Mouse (Mus musculus): Measurements from ENCODE around the gene Olfr1310.
"Not testable (repeated sequence)": the region's sequence is repeated elsewhere in the genome, so short reads cannot be mapped to it uniquely, and the experiment has no call there.

The Olfr1310 gene

GRCm38 (mm10) chr2:112012608-112013007 is at the start of gene Olfr1310:
Gene Olfr1310 (minus strand): TSS chr2:112012708.
- no peak for DNase-seq (ENCODE audit: low spot score in 2 of 2)

- no peak for DNase-seq (ENCODE audit: low spot score in 2 of 2)
These were observed 37.6 kb upstream of the Olfr1310 start, which contains the start of gene Olfr1312 for GRCm38 (mm10) chr2:112050138-112050537. Gene Olfr1312 (minus strand): TSS chr2:112050238.

DNA sequence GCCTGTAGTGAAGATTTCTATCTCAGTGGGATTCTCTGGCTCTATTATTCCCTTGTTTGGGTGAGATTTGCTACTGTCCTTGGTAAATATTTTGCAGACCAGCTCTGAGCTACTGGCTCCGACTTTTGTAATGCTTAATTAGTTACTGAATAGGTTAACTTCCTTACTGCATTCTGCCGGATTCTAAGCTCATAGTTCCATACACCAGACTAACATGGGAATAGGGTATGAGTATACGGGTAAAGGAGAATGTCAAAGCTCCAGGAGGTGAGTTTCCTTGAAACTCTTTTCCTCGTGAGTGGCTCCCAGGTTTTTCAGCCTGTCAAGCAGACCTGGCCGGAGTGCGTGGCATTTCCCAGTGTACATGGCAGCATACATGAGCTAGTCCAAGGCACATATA is 14.5 kb upstream of the Olfr1310 start:
- DNase-seq (ENCODE audit: low spot score in 2 of 2) = not testable (repeated sequence)

- DNase-seq (ENCODE audit: low spot score in 2 of 2) = no peak
These were observed 11.8 kb upstream of the Olfr1310 start, which contains the start of gene Olfr1311 for GRCm38 (mm10) chr2:112024312-112024711. Gene Olfr1311 (minus strand): TSS chr2:112024412.

- DNase-seq (ENCODE audit: low spot score in 2 of 2) = no peak
These were observed 2.4 kb upstream of the Olfr1310 start for GRCm38 (mm10) chr2:112014900-112015299.

- no peak for DNase-seq (ENCODE audit: low spot score in 2 of 2)
These were observed 22.3 kb downstream of the Olfr1310 start, which contains the start of gene Olfr1309 for GRCm38 (mm10) chr2:111990181-111990580. Gene Olfr1309 (minus strand): TSS chr2:111990281.

DNA sequence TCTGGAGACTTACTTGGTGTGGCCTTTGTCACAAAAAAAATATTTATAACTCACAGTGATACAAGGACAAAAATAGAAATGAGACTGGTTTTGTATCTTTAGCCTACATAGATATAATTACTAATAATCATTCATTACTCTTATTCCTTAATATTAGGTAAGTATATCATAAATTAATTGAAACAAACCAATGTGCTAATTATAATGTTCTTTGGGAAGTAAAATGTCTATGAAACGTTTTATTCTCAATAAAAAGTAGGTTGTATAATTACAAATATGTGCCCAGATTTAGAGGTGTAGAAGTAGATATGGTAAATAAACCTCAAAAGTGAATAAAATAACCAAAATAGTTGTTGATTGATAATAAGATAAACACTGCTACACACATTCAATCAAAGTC is 47.7 kb downstream of the Olfr1310 start, which contains the start of gene Olfr1308:
Gene Olfr1308, minus strand, starts transcription at position 101 of the 400 bp plus-strand sequence.
- DNase-seq (ENCODE audit: low spot score in 2 of 2) = no peak
